ENCODE assay signal across 16 mouse cellular contexts in the genomic region with DNA sequence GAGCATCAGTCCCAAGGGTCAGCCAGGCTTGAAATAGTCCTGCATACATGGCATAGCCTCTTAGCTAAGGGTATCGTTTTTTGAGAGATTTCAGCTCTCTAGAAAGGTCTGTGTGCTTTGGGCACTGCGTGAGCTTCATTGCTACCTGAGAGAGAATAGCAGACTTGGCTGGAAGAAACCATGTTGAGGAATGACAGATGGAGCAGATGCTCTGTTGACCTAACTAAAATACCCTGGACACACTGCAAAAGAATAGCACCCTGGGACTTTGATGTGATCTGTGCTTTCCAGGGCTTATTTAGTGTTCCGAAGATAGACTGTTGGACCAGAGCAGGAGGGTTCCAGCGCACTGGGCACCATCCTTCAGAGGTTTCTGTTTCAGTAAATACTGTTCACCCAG.
"Had no signal": no experiment of that assay in that cellular context is flagged by ENCODE, and none has a peak within 500 bp of the region (broad histone marks: within the 10 kb centered on the region; RNA-seq: fewer than 3 reads in every experiment).

No protein-coding gene starts in this region.

- H3K9me3 ChIP-seq: limb, embryonic 13.5 days; liver, embryonic 15.5 days; megakaryocyte, embryonic 14.5 days; midbrain, embryonic 15.5 days; neural tube, embryonic 13.5 days; stomach, embryonic 15.5 days had no signal

- H3K27ac ChIP-seq: kidney, postnatal 0 days; limb, embryonic 13.5 days; liver, embryonic 15.5 days; midbrain, embryonic 15.5 days; neural tube, embryonic 13.5 days; stomach, embryonic 15.5 days had no signal

- H3K4me1 ChIP-seq: limb, embryonic 13.5 days; liver, embryonic 15.5 days; megakaryocyte, embryonic 14.5 days; midbrain, embryonic 15.5 days; neural tube, embryonic 13.5 days; stomach, embryonic 15.5 days had no signal

- H3K4me3 ChIP-seq: limb, embryonic 13.5 days; liver, embryonic 15.5 days; megakaryocyte, embryonic 14.5 days; midbrain, embryonic 15.5 days; neural tube, embryonic 13.5 days; stomach, embryonic 15.5 days had no signal

- H3K9ac ChIP-seq: limb, embryonic 13.5 days; liver, embryonic 15.5 days; lung, embryonic 14.5 days; midbrain, embryonic 15.5 days; neural tube, embryonic 13.5 days; stomach, embryonic 15.5 days had no signal

- H3K27me3 ChIP-seq: limb, embryonic 13.5 days; liver, embryonic 15.5 days; megakaryocyte, embryonic 14.5 days; midbrain, embryonic 15.5 days; neural tube, embryonic 13.5 days; stomach, embryonic 15.5 days had no signal

- H3K4me2 ChIP-seq: limb, embryonic 13.5 days; liver, embryonic 11.5 days; liver, embryonic 15.5 days; lung, embryonic 14.5 days; midbrain, embryonic 11.5 days; midbrain, embryonic 15.5 days; neural tube, embryonic 13.5 days; stomach, embryonic 15.5 days had no signal

- ATAC-seq: midbrain, embryonic 15.5 days had no signal

- DNase-seq: left cerebral cortex, postnatal 4 days; lung, embryonic 14.5 days; lung, postnatal 10 days; lung, postnatal 4 days; retina, postnatal 1 day; thymus, adult 2 months; thymus, postnatal 25 days had no signal

- H3K36me3 ChIP-seq: limb, embryonic 13.5 days; liver, embryonic 15.5 days; midbrain, embryonic 15.5 days; neural tube, embryonic 13.5 days; stomach, embryonic 15.5 days had no signal
